Mouse (Mus musculus) inflammation-experienced regulatory T-cells (primary cell): ENCODE data around the gene Dvl1. TPM values are rescaled to one million over a fixed set of nuclear protein-coding genes. Genes with fewer than 3 reads are reported as not detected.

ENCODE experiments used
- polyA plus RNA-seq, 2 experiments: library from polyadenylated mRNA; unstranded; fragments of 100-300 nt; shearing (Covaris generic); gene quantifications; one replicate each; pipeline ENCODE4 v1.2.1; 2017

Gene Dvl1
- 10 to 100 TPM; 59.9 to 70.5 TPM for polyA plus RNA-seq

DNA sequence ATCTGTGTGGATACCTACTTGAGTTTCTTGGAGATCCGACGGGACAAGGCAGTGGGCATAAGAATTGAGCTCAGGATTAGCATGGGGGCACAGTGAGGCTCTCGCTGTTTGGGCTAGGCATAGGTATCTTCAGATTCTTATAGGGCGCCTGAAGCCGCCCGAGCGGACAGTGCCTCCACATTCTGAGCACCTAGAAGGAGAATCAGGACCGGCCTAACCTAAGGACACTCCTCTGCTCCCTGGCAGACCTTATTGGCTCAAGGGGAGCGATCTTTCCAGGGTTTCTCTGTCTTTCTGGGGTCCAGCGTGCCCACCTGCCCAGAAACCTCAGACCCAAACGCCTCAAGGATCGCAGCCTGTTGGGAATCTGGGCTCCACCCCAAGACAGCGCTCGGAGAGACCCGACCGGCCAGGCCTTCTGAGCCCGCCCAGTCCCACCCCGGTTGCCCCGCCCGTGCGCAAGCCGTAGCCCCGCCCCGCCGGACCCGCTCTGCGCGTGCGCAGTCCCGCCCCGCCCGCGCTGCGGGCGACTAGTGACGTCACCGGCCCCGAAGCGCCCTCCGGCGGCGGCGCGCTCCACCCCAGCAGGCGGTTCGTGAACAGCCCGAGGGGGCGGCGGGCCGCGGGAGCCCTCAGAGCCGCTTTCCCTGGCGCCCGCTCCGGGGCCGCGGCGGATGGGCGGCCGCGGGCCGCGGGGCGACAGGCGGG lies at the start of gene Dvl1:
TSS of gene Dvl1 (plus strand) at position 532 of the 708 bp plus-strand sequence.

DNA sequence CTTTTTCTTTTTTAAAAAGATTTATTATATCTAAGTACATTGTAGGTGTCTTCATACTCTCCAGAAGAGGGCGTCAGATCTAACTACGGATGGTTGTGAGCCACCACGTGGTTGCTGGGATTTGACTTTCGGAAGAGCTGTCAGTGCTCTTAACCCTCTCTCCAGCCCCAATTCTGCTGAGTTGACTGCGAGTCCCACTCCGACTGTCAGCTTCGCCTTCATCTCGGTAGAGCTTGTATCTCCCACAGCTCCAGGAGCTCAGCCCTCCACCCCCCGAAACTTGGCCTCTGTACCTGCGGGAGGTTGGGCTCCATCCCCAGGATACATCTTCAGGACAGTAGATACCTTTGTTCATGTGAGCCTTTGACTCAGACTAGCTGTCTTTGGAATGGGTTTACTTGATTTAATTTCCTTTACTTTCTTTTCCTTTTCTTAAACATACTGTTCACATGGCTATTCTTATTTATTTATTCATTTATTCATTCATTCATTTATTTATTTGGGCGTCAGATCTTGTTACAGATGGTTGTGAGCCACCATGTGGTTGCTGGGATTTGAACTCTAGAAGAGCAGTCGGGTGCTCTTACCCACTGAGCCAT lies 44.4 kb upstream of the Dvl1 start, which contains the start of gene Mrpl20:
TSS of gene Mrpl20 (plus strand) at position 138 of the 599 bp plus-strand sequence.

DNA sequence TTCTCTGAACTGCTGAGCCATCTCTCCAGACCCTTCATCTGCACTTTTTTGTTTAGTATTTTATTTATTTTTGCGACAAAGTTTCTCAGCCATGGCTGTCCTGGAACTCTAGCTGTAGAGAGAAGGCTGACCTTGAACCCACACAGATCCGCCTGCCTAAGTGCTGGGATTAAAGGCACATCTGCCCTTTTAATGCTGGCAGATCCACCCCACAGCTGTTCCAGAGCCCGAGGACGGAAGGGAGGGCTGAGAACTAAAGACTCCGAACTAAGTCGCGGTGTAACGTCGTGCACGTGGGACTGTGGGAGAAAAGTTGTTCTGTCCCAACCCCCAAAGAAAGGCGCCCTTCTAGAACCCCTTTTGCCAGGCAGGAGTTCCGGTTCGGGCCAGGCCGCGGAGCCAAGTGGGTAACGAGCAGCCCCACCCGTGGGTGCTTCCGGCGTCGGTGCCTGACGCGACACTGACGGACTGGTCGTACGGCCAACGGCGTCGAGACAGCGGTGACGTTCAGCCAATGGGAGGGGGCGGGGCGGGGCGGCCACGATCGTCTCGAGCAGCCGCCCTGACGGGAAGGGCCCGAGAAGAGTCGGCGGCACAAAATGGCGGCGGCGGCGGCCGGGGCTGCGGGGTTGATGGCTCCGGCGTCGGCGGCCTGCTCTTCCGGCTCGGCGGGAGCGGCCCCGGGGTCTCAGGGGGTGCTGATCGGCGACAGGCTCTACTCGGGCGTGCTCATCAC lies 35.1 kb upstream of the Dvl1 start, which contains the start of gene Ccnl2:
TSS of gene Ccnl2 (plus strand) at position 561 of the 736 bp plus-strand sequence.

DNA sequence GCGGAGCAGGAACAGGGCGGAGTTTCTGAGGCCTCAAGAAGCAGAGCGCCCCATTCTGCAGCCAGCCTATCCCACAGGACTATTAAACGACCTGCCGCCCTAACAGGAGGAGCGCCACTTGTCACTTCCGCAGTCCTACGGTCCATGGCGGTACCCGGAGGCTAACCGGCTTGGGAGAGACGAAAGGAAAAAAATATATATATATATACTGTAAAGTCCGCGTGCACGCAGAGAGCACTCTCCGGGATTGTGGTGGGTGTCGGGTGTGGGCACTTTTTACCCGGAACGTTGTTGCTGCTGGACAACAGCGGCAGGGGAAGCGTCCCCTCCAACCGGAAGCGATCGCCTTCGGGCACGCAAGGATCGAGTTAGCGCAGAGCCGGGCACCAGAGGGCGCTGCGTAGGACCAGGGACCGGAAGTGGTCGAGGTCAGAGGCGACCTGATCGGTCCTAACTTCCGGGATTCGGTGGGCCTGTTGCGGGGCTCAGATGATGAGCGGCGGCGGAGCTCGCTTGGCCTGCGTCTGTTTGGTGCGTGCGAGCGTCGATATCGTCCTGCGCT lies 15.9 kb upstream of the Dvl1 start, which contains the start of gene Aurkaip1:
TSS of gene Aurkaip1 (plus strand) at position 68 of the 562 bp plus-strand sequence.

DNA sequence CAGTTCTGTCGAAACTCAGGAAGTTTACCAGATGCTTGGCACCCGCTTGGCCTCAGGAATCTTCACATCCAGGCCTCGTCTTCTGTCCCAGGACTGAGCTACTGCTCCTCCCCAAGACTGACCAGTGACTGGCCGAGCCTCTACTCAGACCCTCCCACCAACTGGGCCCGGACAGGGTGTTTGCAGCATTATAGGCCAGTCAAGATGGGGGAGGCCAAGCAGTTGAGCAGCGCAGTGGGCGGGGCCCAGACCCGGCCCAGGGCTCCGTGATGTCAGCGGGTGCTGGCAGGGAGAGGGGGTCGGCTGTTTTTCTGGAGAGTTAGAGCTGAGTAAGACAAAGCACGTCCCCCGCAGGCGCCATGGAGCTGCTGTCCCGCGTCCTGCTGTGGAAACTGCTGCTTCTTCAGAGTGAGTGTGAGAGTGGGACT lies 7.7 kb upstream of the Dvl1 start, which contains the start of gene Mxra8:
TSS of gene Mxra8 (plus strand) at position 198 of the 428 bp plus-strand sequence.

DNA sequence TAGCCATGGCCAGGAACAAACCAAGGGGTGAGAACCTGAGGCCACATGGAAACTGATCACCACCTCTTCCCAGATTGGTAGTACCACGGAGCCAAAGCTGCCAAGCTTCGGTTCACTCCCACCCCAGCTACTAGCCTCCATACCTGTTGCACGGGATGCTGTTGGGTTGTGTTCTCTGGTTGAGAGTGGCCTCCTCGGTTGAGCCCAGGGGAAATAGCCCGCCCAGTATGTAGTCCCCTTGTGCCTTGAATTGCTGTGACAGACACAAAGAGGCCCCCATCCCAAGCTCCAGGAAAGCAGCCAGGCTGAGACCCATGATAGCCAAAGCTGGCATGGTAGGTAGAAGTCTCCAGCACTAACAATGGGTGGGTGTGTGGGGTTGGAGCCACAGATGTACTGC lies 15.8 kb downstream of the Dvl1 start, which contains the start of gene Tas1r3:
TSS of gene Tas1r3 (minus strand) at position 362 of the 400 bp plus-strand sequence.

DNA sequence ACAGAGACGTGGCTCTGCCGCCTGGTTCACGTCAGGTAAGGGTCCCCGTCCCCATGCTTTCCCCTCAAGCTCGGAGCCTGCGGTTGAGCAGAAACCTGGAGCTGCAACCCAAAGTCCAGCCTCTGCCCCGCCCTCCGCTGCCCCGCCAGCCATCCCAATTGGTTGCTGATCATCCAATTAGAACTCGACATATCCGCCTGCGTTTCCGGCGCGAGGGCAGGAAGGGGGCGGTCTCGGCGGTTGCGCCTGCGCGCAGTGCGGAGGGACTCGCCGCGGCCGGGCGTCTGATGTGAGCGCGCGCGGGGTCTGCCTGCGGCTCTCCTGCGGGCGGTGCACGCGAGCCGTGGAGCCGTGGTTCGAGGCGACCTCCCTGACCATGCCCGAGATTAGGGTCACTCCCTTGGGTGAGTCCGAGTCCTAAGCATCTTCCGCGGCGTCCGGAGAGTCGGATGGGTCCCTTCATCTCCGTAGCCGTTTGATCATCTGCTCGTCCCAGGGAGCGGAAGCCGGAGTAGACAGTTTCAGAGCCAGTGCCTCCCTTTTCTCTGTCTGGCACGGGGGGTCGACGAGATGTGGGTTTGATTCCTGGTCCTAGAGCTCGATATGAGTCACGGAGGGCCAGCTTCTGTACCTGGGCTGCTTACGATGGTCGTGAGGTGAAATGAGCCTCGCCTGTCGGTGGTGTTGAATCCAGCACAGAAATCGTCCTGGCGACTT lies 22.3 kb downstream of the Dvl1 start, which contains the start of the genes Cptp and Ints11:
TSS of gene Cptp (minus strand) at position 124 of the 717 bp plus-strand sequence.
TSS of gene Ints11 (plus strand) at position 230 of the 717 bp plus-strand sequence.

DNA sequence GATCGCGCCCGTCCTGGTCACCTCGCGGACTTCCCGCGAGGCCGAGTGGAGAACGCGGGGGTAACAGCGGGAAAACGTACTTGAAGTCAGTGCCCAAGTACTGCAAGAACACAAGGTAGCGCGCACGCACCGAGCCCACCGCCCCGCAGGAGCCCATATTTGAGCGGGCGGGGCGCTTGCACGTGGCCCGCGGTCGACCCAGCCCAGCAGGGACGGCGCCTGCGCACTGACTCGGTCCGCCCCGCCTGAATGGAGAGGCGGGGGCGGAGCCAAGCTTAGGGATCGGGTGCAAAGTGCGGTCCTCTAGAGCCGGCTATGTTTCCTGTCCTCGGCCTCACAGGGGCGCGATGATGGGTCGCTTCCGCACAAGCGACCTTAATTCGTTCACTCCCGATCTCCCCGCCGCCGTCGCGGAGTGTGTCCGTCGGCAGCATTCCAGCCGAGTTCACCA lies 44.4 kb downstream of the Dvl1 start, which contains the start of the genes Pusl1 and Acap3:
TSS of gene Pusl1 (minus strand) at position 231 of the 451 bp plus-strand sequence.
TSS of gene Acap3 (plus strand) at position 272 of the 451 bp plus-strand sequence.

Other genes starting within 250 kb of the Dvl1 start
- gene Slc35e2, start 246.0 kb upstream of the Dvl1 start, polyA plus RNA-seq: 10 to 100 TPM in 1 of 2 experiments, 1 to 10 TPM in 1; 9.9 to 12.0 TPM
- 100 to 1,000 TPM; 137 to 173 TPM for gene Cdk11b, start 222.5 kb upstream of the Dvl1 start, polyA plus RNA-seq
- gene Gm10563, start 202.0 kb upstream of the Dvl1 start, polyA plus RNA-seq: not detected
- gene Mmp23, start 194.0 kb upstream of the Dvl1 start, polyA plus RNA-seq: under 1 TPM; 0.71 to 0.90 TPM
- 10 to 100 TPM; 42.2 to 82.6 TPM for gene Mib2, start 178.2 kb upstream of the Dvl1 start, polyA plus RNA-seq
- 10 to 100 TPM; 11.3 to 18.9 TPM for gene Fndc10, start 153.1 kb upstream of the Dvl1 start, polyA plus RNA-seq
- gene Ssu72, start 142.6 kb upstream of the Dvl1 start, polyA plus RNA-seq: 100 to 1,000 TPM; 152 to 154 TPM
- gene Tmem240, start 112.6 kb upstream of the Dvl1 start, polyA plus RNA-seq: under 1 TPM; 0.84 to 0.94 TPM
- gene Atad3a, start 86.3 kb upstream of the Dvl1 start, polyA plus RNA-seq: 10 to 100 TPM; 70.7 to 72.2 TPM
- gene Vwa1, start 72.7 kb upstream of the Dvl1 start, polyA plus RNA-seq: 1 to 10 TPM in 1 of 2 experiments, under 1 TPM in 1; 0.25 to 2.2 TPM
- under 1 TPM in 1 of 2 experiments, not detected in 1; 0.05 TPM for gene Tmem88b, start 61.5 kb upstream of the Dvl1 start, polyA plus RNA-seq
- gene Ankrd65, start 57.0 kb upstream of the Dvl1 start, polyA plus RNA-seq: 1 to 10 TPM in 1 of 2 experiments, not detected in 1; 2.5 TPM
- 100 to 1,000 TPM; 104 to 112 TPM for gene Mrpl20, start 44.5 kb upstream of the Dvl1 start, polyA plus RNA-seq
- 100 to 1,000 TPM; 255 to 303 TPM for gene Ccnl2, start 34.9 kb upstream of the Dvl1 start, polyA plus RNA-seq
- 100 to 1,000 TPM; 176 to 179 TPM for gene Aurkaip1, start 16.1 kb upstream of the Dvl1 start, polyA plus RNA-seq
- 10 to 100 TPM in 1 of 2 experiments, 1 to 10 TPM in 1; 2.9 to 10.7 TPM for gene Mxra8, start 7.7 kb upstream of the Dvl1 start, polyA plus RNA-seq
- under 1 TPM; 0.62 to 0.66 TPM for gene Tas1r3, start 16.0 kb downstream of the Dvl1 start, polyA plus RNA-seq
- gene Cptp, start 22.0 kb downstream of the Dvl1 start, polyA plus RNA-seq: 10 to 100 TPM; 13.5 to 14.5 TPM
- gene Ints11, start 22.1 kb downstream of the Dvl1 start, polyA plus RNA-seq: 100 to 1,000 TPM; 104 to 139 TPM
- 10 to 100 TPM; 32.2 to 57.2 TPM for gene Pusl1, start 44.4 kb downstream of the Dvl1 start, polyA plus RNA-seq
- 10 to 100 TPM; 17.8 to 23.6 TPM for gene Acap3, start 44.4 kb downstream of the Dvl1 start, polyA plus RNA-seq
- gene Ube2j2, start 96.4 kb downstream of the Dvl1 start, polyA plus RNA-seq: 100 to 1,000 TPM; 125 to 168 TPM
- 10 to 100 TPM in 1 of 2 experiments, 1 to 10 TPM in 1; 6.2 to 22.9 TPM for gene C1qtnf12, start 114.9 kb downstream of the Dvl1 start, polyA plus RNA-seq
- 10 to 100 TPM; 10.8 to 17.6 TPM for gene B3galt6, start 145.2 kb downstream of the Dvl1 start, polyA plus RNA-seq
- gene Sdf4, start 145.5 kb downstream of the Dvl1 start, polyA plus RNA-seq: 100 to 1,000 TPM; 475 to 560 TPM
- gene Tnfrsf4, start 166.4 kb downstream of the Dvl1 start, polyA plus RNA-seq: 1,000 to 10,000 TPM in 1 of 2 experiments, 100 to 1,000 TPM in 1; 285 to 1,118 TPM
- gene Tnfrsf18, start 178.8 kb downstream of the Dvl1 start, polyA plus RNA-seq: 100 to 1,000 TPM; 452 to 977 TPM
- gene Ttll10, start 212.0 kb downstream of the Dvl1 start, polyA plus RNA-seq: 1 to 10 TPM in 1 of 2 experiments, under 1 TPM in 1; 0.42 to 2.2 TPM